Mouse (Mus musculus) embryonic stem cell, embryonic (primary cell): Measurements from ENCODE around the gene Tpst1.

ENCODE experiments used
- CTCF ChIA-PET, 4 experiments: fragments of 300-600 bp in 2 of 4; fragments of 350-600 bp in 2 of 4; sonication (Branson Sonifier 250); formaldehyde crosslinking; loops; one replicate each; lab custom pipeline; 2022; ENCODE audit warnings: inconsistent platforms in 2 of 4; lab: Charles Lee
- POLR2A ChIA-PET, 4 experiments: fragments of 300-600 bp in 2 of 4; fragments of 350-600 bp in 2 of 4; sonication (Branson Sonifier 250); formaldehyde crosslinking; loops; one replicate each; lab custom pipeline; 2022; ENCODE audit warnings: antibody characterized with exemption in 4 of 4, inconsistent platforms in 1 of 4; lab: Charles Lee

Gene Tpst1

GRCm38 (mm10) chr5:130073026-130073425 lies at the start of gene Tpst1:
Gene Tpst1 (plus strand): TSS chr5:130073326.
- CTCF ChIA-PET, result no interaction called here
- POLR2A ChIA-PET, result interaction anchor here in 1 of 4 experiments (1.0 kb wide), 1 partner anchor 184 kb away, joined by 3 read pairs; no protein-coding TSS in a partner anchor

- POLR2A ChIA-PET, result interaction anchor here in 3 of 4 experiments (0.6 to 2.5 kb wide), 28 partner anchors 7 to 1069 kb away, joined by 3 to 14 read pairs (median 4); partner anchors contain the start of genes Chchd2 (in 2 of the 3), Gusb (in 2 of the 3), Psph (in 1 of the 3) and Rabgef1 (in 1 of the 3)
- CTCF ChIA-PET, result interaction anchor here (0.5 to 1.4 kb wide), 15 partner anchors 11 to 1094 kb away, joined by 3 to 19 read pairs (median 4); partner anchors contain the start of gene Chchd2 (in 1 of the 4)
These were observed 49.2 kb upstream of the Tpst1 start for GRCm38 (mm10) chr5:130023767-130024539.

- ChIA-PET CTCF (interaction anchor here in 2 of 4 experiments (1.2 to 1.6 kb wide), 2 partner anchors 11 to 17 kb away, joined by 3 to 8 read pairs; no protein-coding TSS in a partner anchor), POLR2A (interaction anchor here in 2 of 4 experiments (0.8 to 1.3 kb wide), 5 partner anchors 8 to 140 kb away, joined by 3 to 6 read pairs (median 3); partner anchors contain the start of gene Chchd2 (in 1 of the 2))
These were observed 46.0 kb upstream of the Tpst1 start for GRCm38 (mm10) chr5:130027134-130027533.

- ChIA-PET CTCF (interaction anchor here in 1 of 4 experiments (1.6 kb wide), 1 partner anchor 10 kb away, joined by 8 read pairs; no protein-coding TSS in a partner anchor), POLR2A (interaction anchor here in 2 of 4 experiments (0.7 to 1.3 kb wide), 4 partner anchors 10 to 182 kb away, joined by 3 to 6 read pairs (median 4); partner anchors contain the start of gene Chchd2 (in 1 of the 2))
These were observed 45.4 kb upstream of the Tpst1 start for GRCm38 (mm10) chr5:130027696-130028095.

GRCm38 (mm10) chr5:130029142-130029897 lies 43.8 kb upstream of the Tpst1 start, which contains the start of the genes Asl and Crcp:
Gene Asl (minus strand): TSS chr5:130029247.
Gene Crcp (plus strand): TSS chr5:130029290.
- POLR2A ChIA-PET, result interaction anchor here in 2 of 4 experiments (0.7 to 1.0 kb wide), 2 partner anchors 9 to 166 kb away, joined by 3 read pairs; no protein-coding TSS in a partner anchor
- CTCF ChIA-PET, result interaction anchor here in 2 of 4 experiments (0.7 to 1.4 kb wide), 2 partner anchors 9 to 73 kb away, joined by 6 to 13 read pairs; no protein-coding TSS in a partner anchor

- CTCF ChIA-PET, result interaction anchor here in 3 of 4 experiments (0.6 to 1.9 kb wide), 11 partner anchors 9 to 1291 kb away, joined by 3 to 7 read pairs (median 4); no protein-coding TSS in a partner anchor
- POLR2A ChIA-PET, result interaction anchor here (0.6 to 3.0 kb wide), 27 partner anchors 8 to 253 kb away, joined by 3 to 14 read pairs (median 3); partner anchors contain the start of genes Chchd2 (in 2 of the 4), Psph (in 2 of the 4), Gusb (in 1 of the 4) and Sbds (in 1 of the 4)
These were observed 41.4 kb upstream of the Tpst1 start for GRCm38 (mm10) chr5:130031410-130032390.

- ChIA-PET CTCF (interaction anchor here in 2 of 4 experiments (0.8 to 1.9 kb wide), 4 partner anchors 8 to 35 kb away, joined by 3 to 7 read pairs (median 4); no protein-coding TSS in a partner anchor), POLR2A (interaction anchor here in 2 of 4 experiments (0.9 to 1.9 kb wide), 6 partner anchors 10 to 146 kb away, joined by 3 to 14 read pairs (median 4); partner anchors contain the start of genes Chchd2 (in 1 of the 2) and Gusb (in 1 of the 2))
These were observed 39.3 kb upstream of the Tpst1 start for GRCm38 (mm10) chr5:130033869-130034268.

GRCm38 (mm10) chr5:130036300-130036699 lies 36.8 kb upstream of the Tpst1 start:
- ChIA-PET CTCF (interaction anchor here in 3 of 4 experiments (0.6 to 2.1 kb wide), 4 partner anchors 12 to 296 kb away, joined by 3 to 19 read pairs (median 4); no protein-coding TSS in a partner anchor), POLR2A (interaction anchor here in 1 of 4 experiments (0.7 kb wide), 1 partner anchor 94 kb away, joined by 3 read pairs; no protein-coding TSS in a partner anchor)

GRCm38 (mm10) chr5:130037752-130038455 lies 35.2 kb upstream of the Tpst1 start:
- CTCF ChIA-PET, result interaction anchor here (0.6 to 2.1 kb wide), 46 partner anchors 9 to 893 kb away, joined by 3 to 19 read pairs (median 4); partner anchors contain the start of genes Gusb (in 3 of the 4), Asl (in 1 of the 4) and Crcp (in 1 of the 4)

GRCm38 (mm10) chr5:130040797-130041196 lies 32.3 kb upstream of the Tpst1 start:
- ChIA-PET POLR2A (interaction anchor here in 2 of 4 experiments (0.9 to 1.8 kb wide), 4 partner anchors 12 to 195 kb away, joined by 3 to 7 read pairs (median 5); partner anchors contain the start of genes Chchd2 (in 1 of the 2) and Sumf2 (in 1 of the 2)), CTCF (interaction anchor here in 1 of 4 experiments (0.6 kb wide), 1 partner anchor 18 kb away, joined by 3 read pairs; no protein-coding TSS in a partner anchor)

More at GRCm38 (mm10) chr5:130037752-130038455, 35.2 kb upstream of the Tpst1 start:
- POLR2A ChIA-PET, result interaction anchor here in 3 of 4 experiments (0.5 to 1.5 kb wide), 18 partner anchors 9 to 306 kb away, joined by 3 to 8 read pairs (median 3); partner anchors contain the start of genes Chchd2 (in 2 of the 3) and Gusb (in 1 of the 3)

GRCm38 (mm10) chr5:130041262-130041661 lies 31.9 kb upstream of the Tpst1 start:
- CTCF ChIA-PET, result no interaction called here
- POLR2A ChIA-PET, result interaction anchor here in 2 of 4 experiments (0.9 to 1.8 kb wide), 5 partner anchors 11 to 215 kb away, joined by 3 to 7 read pairs (median 5); partner anchors contain the start of genes Chchd2 (in 1 of the 2) and Sumf2 (in 1 of the 2)

GRCm38 (mm10) chr5:130043741-130044140 lies 29.4 kb upstream of the Tpst1 start:
- CTCF ChIA-PET, result interaction anchor here in 3 of 4 experiments (0.6 to 1.4 kb wide), 9 partner anchors 8 to 198 kb away, joined by 3 to 4 read pairs (median 3); no protein-coding TSS in a partner anchor
- POLR2A ChIA-PET, result interaction anchor here in 2 of 4 experiments (0.6 to 1.2 kb wide), 4 partner anchors 17 to 213 kb away, joined by 3 to 4 read pairs (median 3); no protein-coding TSS in a partner anchor

- CTCF ChIA-PET, result interaction anchor here in 3 of 4 experiments (0.5 to 1.4 kb wide), 12 partner anchors 9 to 197 kb away, joined by 3 to 4 read pairs (median 3); no protein-coding TSS in a partner anchor
- POLR2A ChIA-PET, result interaction anchor here in 2 of 4 experiments (0.6 to 1.2 kb wide), 6 partner anchors 18 to 213 kb away, joined by 3 to 5 read pairs (median 4); no protein-coding TSS in a partner anchor
These were observed 28.9 kb upstream of the Tpst1 start for GRCm38 (mm10) chr5:130044201-130044695.

- ChIA-PET POLR2A (interaction anchor here in 2 of 4 experiments (1.1 to 1.4 kb wide), 2 partner anchors 11 to 14 kb away, joined by 3 to 4 read pairs; no protein-coding TSS in a partner anchor), CTCF (interaction anchor here in 3 of 4 experiments (0.6 to 1.6 kb wide), 6 partner anchors 8 to 453 kb away, joined by 3 to 7 read pairs (median 4); no protein-coding TSS in a partner anchor)
These were observed 27.0 kb upstream of the Tpst1 start for GRCm38 (mm10) chr5:130046100-130046499.
